Mouse (Mus musculus): Measurements from ENCODE around the gene Ddit4l.

DNA sequence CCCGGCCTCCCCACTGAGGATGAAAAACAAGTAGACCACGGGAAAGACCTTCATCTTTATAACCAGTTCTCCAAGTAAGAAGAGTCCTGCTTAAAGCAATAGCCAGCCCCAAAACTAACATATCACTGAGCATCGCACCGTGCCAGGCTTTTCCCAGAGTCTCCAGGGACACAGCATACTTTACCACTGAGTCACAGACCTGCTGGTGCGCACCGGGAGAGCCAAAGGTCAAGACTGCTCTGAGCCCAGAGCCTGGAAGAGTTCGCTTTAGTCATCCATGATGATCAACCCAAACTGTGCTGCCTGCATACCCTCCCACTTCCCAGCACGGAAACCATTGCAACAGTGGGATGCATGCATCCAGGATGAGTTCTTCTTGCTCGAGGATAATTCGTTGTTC lies 12.3 kb downstream of the Ddit4l start:
- no peak for TF ChIP-seq POLR2A (IDR thresholded peaks at IDR 0.05; ENCODE audit: borderline replicate concordance, low read depth, low read length)
- no peak for TF ChIP-seq CTCF (IDR thresholded peaks at IDR 0.05; ENCODE audit: low read depth, low read length)

Data from bone marrow macrophage, adult 2 months (primary cell).